Mouse (Mus musculus) right cerebral cortex, adult 2 months (tissue): ENCODE measurements around the gene Ppp1r14d.
A peak's percentile ranks its signal among the peaks of the same experiment; 100 is the strongest.

Source experiments
- DNase-seq, 2 experiments: peaks; one replicate each; pipeline ENCODE4 v3.0.0; 2021 to 2022; ENCODE audit warnings: low spot score in 2 of 2

Gene Ppp1r14d

GRCm38 (mm10) chr2:119229775-119230704 lies at the start of gene Ppp1r14d:
TSS of gene Ppp1r14d (minus strand) at chr2:119229906.
- DNase-seq: no peak

- no peak for DNase-seq
Observed at GRCm38 (mm10) chr2:119277810-119278209, 48.1 kb upstream of the Ppp1r14d start.

GRCm38 (mm10) chr2:119276926-119277325 lies 47.2 kb upstream of the Ppp1r14d start:
- DNase-seq: no peak

- no peak for DNase-seq
Observed at GRCm38 (mm10) chr2:119274126-119274525, 44.4 kb upstream of the Ppp1r14d start.

- peak; percentile 67 to 69 for DNase-seq
Observed at GRCm38 (mm10) chr2:119270643-119271331, 41.1 kb upstream of the Ppp1r14d start, which contains the start of gene Rhov. TSS of gene Rhov (minus strand) at chr2:119271272.

GRCm38 (mm10) chr2:119270286-119270642 lies 40.6 kb upstream of the Ppp1r14d start:
- DNase-seq: no peak

- no peak for DNase-seq
Observed at GRCm38 (mm10) chr2:119263813-119264212, 34.1 kb upstream of the Ppp1r14d start.

GRCm38 (mm10) chr2:119262978-119263377 lies 33.3 kb upstream of the Ppp1r14d start:
- no peak for DNase-seq

GRCm38 (mm10) chr2:119261326-119261725 lies 31.6 kb upstream of the Ppp1r14d start:
- DNase-seq: no peak

GRCm38 (mm10) chr2:119260518-119260917 lies 30.8 kb upstream of the Ppp1r14d start:
- no peak for DNase-seq

- DNase-seq: no peak
Observed at GRCm38 (mm10) chr2:119254976-119255375, 25.3 kb upstream of the Ppp1r14d start.

- DNase-seq: peak; percentile 72 to 83
Observed at GRCm38 (mm10) chr2:119250826-119251478, 21.2 kb upstream of the Ppp1r14d start.

- no peak for DNase-seq
Observed at GRCm38 (mm10) chr2:119250377-119250776, 20.7 kb upstream of the Ppp1r14d start.

- no peak for DNase-seq
Observed at GRCm38 (mm10) chr2:119249592-119250061, 19.9 kb upstream of the Ppp1r14d start.

- DNase-seq: no peak
Observed at GRCm38 (mm10) chr2:119247904-119248303, 18.2 kb upstream of the Ppp1r14d start.

- DNase-seq: no peak
Observed at GRCm38 (mm10) chr2:119245246-119245645, 15.5 kb upstream of the Ppp1r14d start.

- DNase-seq: no peak
Observed at GRCm38 (mm10) chr2:119242548-119242947, 12.8 kb upstream of the Ppp1r14d start.

- DNase-seq: no peak
Observed at GRCm38 (mm10) chr2:119240819-119241186, 11.1 kb upstream of the Ppp1r14d start.

- DNase-seq: no peak
Observed at GRCm38 (mm10) chr2:119240075-119240818, 10.5 kb upstream of the Ppp1r14d start.

GRCm38 (mm10) chr2:119238671-119239070 lies 9.0 kb upstream of the Ppp1r14d start:
- DNase-seq: no peak

- DNase-seq: no peak
Observed at GRCm38 (mm10) chr2:119237871-119238220, 8.1 kb upstream of the Ppp1r14d start.
